Mouse (Mus musculus) neural tube, embryonic 15.5 days (tissue): ENCODE data around the gene Tnfsf10. TPM values are rescaled to one million over a fixed set of nuclear protein-coding genes. Genes with fewer than 3 reads are reported as not detected.

Source experiments
- ATAC-seq: fragments of 200-750 bp; cut with Nextera tagmentation; 2 replicates; pipeline ENCODE4 v1.8.0; 2017; ENCODE audit warnings: mild to moderate bottlenecking, moderate TSS enrichment, moderate library complexity; ENCODE audit not compliant: low FRiP score
- H3K27ac ChIP-seq: fragments of 300-500 bp; sonication (generic); replicated peaks from 2 replicates; pipeline ENCODE4 v1.5.1; 2015; ENCODE audit warnings: mild to moderate bottlenecking, inconsistent platforms
- H3K27me3 ChIP-seq: fragments of 300-500 bp; sonication (generic); replicated peaks from 2 replicates; pipeline ENCODE4 v1.6.1; 2015; ENCODE audit warnings: inconsistent platforms
- H3K36me3 ChIP-seq: fragments of 300-500 bp; sonication (generic); 2 replicates; pipeline ENCODE4 v1.6.1; 2015; ENCODE audit warnings: inconsistent platforms
- H3K4me1 ChIP-seq: fragments of 300-500 bp; sonication (generic); 2 replicates; pipeline ENCODE4 v1.6.1; 2015; ENCODE audit warnings: inconsistent platforms
- H3K4me2 ChIP-seq: fragments of 300-500 bp; sonication (generic); 2 replicates; pipeline ENCODE4 v1.6.1; 2015; ENCODE audit warnings: inconsistent platforms, mild to moderate bottlenecking, moderate library complexity
- H3K4me3 ChIP-seq: fragments of 300-500 bp; sonication (generic); replicated peaks from 2 replicates; pipeline ENCODE4 v1.5.1; 2015; ENCODE audit warnings: mild to moderate bottlenecking, inconsistent platforms
- H3K9ac ChIP-seq: fragments of 300-500 bp; sonication (generic); replicated peaks from 2 replicates; pipeline ENCODE4 v1.6.1; 2015; ENCODE audit warnings: mild to moderate bottlenecking, inconsistent platforms
- H3K9me3 ChIP-seq: fragments of 300-500 bp; sonication (generic); replicated peaks from 2 replicates; pipeline ENCODE4 v1.6.1; 2016; ENCODE audit warnings: inconsistent platforms
- WGBS: fragments of 180-500 bp; shearing (Covaris S2); methylation state at CpG from one replicate; pipeline ENCODE4 v1.1.7; 2015; ENCODE audit warnings: mixed read lengths; 5-methylcytosine and 5-hydroxymethylcytosine counted together
- polyA plus RNA-seq: library from polyadenylated mRNA; unstranded; fragments of >200 nt; fragmentation: Nextera tagmentation; extraction: Ambion mirVana; gene quantifications from 2 replicates; pipeline ENCODE4 v1.2.1, GENCODE M21; 2015

Tnfsf10 gene
- polyA plus RNA-seq, 1 experiment from 2014 or later, result 0.09 TPM

DNA sequence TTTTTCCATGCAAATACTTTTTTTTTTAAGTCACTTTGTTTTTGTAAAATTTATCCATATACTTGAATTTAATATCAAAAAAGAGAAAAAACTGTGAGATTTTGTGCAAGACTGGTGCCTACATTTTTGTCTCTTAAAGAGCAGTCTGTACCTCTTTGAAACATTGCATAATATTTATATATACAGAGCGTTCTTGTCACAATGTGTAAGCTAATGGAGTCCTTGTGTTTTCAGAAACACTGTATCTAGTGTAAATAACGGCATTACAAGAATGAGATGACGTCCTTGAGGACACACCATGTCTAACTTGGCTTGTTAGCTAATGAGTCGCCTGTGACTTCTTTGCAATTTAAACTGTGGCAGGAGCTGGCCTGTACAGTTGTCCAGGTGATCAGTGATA, 61.1 kb downstream of the Tnfsf10 start:
- WGBS, result 78% methylated on average over 4 of the region's 4 CpGs
- Histone ChIP-seq H3K9me3 (no peaks in the 10 kb centered on the region), H3K4me2 (no peak overlapping the region)

GRCm38 (mm10) chr3:27384836-27385235, 68.0 kb downstream of the Tnfsf10 start:
- Histone ChIP-seq H3K4me3 (no peak overlapping the region), H3K27ac (no peak overlapping the region), H3K9ac (no peak overlapping the region), H3K4me1 (no peaks in the 10 kb centered on the region), H3K27me3 (no peaks in the 10 kb centered on the region), H3K9me3 (no peaks in the 10 kb centered on the region), H3K4me2 (no peak overlapping the region), H3K36me3 (no peaks in the 10 kb centered on the region)
- no peak for ATAC-seq
- WGBS, result 77% methylated on average over 3 of the region's 3 CpGs

More for the DNA sequence above, 61.1 kb downstream of the Tnfsf10 start:
- Histone ChIP-seq H3K9ac (no peak overlapping the region), H3K27ac (no peak overlapping the region), H3K27me3 (peaks cover 22% of the 10 kb centered on the region), H3K4me1 (no peaks in the 10 kb centered on the region), H3K36me3 (no peaks in the 10 kb centered on the region), H3K4me3 (no peak overlapping the region)
- ATAC-seq, result no peak

GRCm38 (mm10) chr3:27389923-27390322, 73.1 kb downstream of the Tnfsf10 start:
- Histone ChIP-seq H3K4me3 (no peak overlapping the region), H3K27ac (no peak overlapping the region), H3K4me1 (no peaks in the 10 kb centered on the region), H3K4me2 (no peak overlapping the region), H3K9me3 (no peaks in the 10 kb centered on the region), H3K9ac (no peak overlapping the region), H3K27me3 (no peaks in the 10 kb centered on the region), H3K36me3 (no peaks in the 10 kb centered on the region)
- no peak for ATAC-seq
- 84% methylated on average over 1 of the region's 1 CpGs for WGBS

Other genes starting within 250 kb of the Tnfsf10 start
- gene Ect2, start 163.2 kb upstream of the Tnfsf10 start, polyA plus RNA-seq, result 6.0 and 15.9 TPM in 2 replicates
- 16.3 and 19.3 TPM in 2 replicates for gene Nceh1, start 134.1 kb upstream of the Tnfsf10 start, polyA plus RNA-seq
- 1.7 and 2.2 TPM in 2 replicates for gene Ghsr, start 54.3 kb downstream of the Tnfsf10 start, polyA plus RNA-seq